Mouse (Mus musculus) ovary, postnatal 10 days (tissue): ENCODE data around the gene Sh3bgrl.

Experiments
- DNase-seq: peaks from one replicate; pipeline ENCODE4 v3.0.0; 2022; ENCODE audit warnings: low spot score

The Sh3bgrl gene

GRCm38 (mm10) chrX:109132463-109132862, 37.3 kb downstream of the Sh3bgrl start:
- DNase-seq: no peak

- DNase-seq: no peak
Measured at GRCm38 (mm10) chrX:109133500-109133899, 38.3 kb downstream of the Sh3bgrl start.

- no peak for DNase-seq
Measured at GRCm38 (mm10) chrX:109136306-109136705, 41.1 kb downstream of the Sh3bgrl start.

GRCm38 (mm10) chrX:109136820-109137219, 41.7 kb downstream of the Sh3bgrl start:
- DNase-seq: no peak

GRCm38 (mm10) chrX:109137295-109137694, 42.1 kb downstream of the Sh3bgrl start:
- DNase-seq: no peak

GRCm38 (mm10) chrX:109141337-109141870, 46.2 kb downstream of the Sh3bgrl start:
- no peak for DNase-seq

GRCm38 (mm10) chrX:109142281-109142680, 47.1 kb downstream of the Sh3bgrl start:
- no peak for DNase-seq

- DNase-seq: no peak
Measured at GRCm38 (mm10) chrX:109145779-109146178, 50.6 kb downstream of the Sh3bgrl start.

- no peak for DNase-seq
Measured at GRCm38 (mm10) chrX:109147108-109147507, 51.9 kb downstream of the Sh3bgrl start.

GRCm38 (mm10) chrX:109151228-109151627, 56.1 kb downstream of the Sh3bgrl start:
- DNase-seq: no peak

GRCm38 (mm10) chrX:109160326-109160725, 65.2 kb downstream of the Sh3bgrl start:
- no peak for DNase-seq

- no peak for DNase-seq
Measured at GRCm38 (mm10) chrX:109160901-109161300, 65.7 kb downstream of the Sh3bgrl start.

GRCm38 (mm10) chrX:109175038-109175437, 79.9 kb downstream of the Sh3bgrl start:
- no peak for DNase-seq

- no peak for DNase-seq
Measured at GRCm38 (mm10) chrX:109175470-109175869, 80.3 kb downstream of the Sh3bgrl start.

GRCm38 (mm10) chrX:109184706-109185478, 89.7 kb downstream of the Sh3bgrl start:
- DNase-seq: no peak

- DNase-seq: no peak
Measured at GRCm38 (mm10) chrX:109189607-109190006, 94.4 kb downstream of the Sh3bgrl start.

- no peak for DNase-seq
Measured at GRCm38 (mm10) chrX:109190969-109191368, 95.8 kb downstream of the Sh3bgrl start.

GRCm38 (mm10) chrX:109191436-109191835, 96.3 kb downstream of the Sh3bgrl start:
- DNase-seq: no peak

- DNase-seq: no peak
Measured at GRCm38 (mm10) chrX:109196468-109196867, 101.3 kb downstream of the Sh3bgrl start, which contains the start of gene Gm6377. TSS of gene Gm6377 (plus strand) at chrX:109196756.

GRCm38 (mm10) chrX:109207843-109208242, 112.7 kb downstream of the Sh3bgrl start:
- no peak for DNase-seq

GRCm38 (mm10) chrX:109228720-109229119, 133.6 kb downstream of the Sh3bgrl start:
- no peak for DNase-seq

GRCm38 (mm10) chrX:109235383-109236036, 140.3 kb downstream of the Sh3bgrl start:
- no peak for DNase-seq

GRCm38 (mm10) chrX:109238163-109238562, 143.0 kb downstream of the Sh3bgrl start:
- DNase-seq: no peak
